Mouse (Mus musculus) spleen, adult 2 months (tissue): Measurements from ENCODE around the gene Kdm4d.

Source experiments
- CTCF ChIP-seq: fragments of 200-500 bp; IDR thresholded peaks from 2 replicates; pipeline ENCODE4 v1.5.1; 2011; ENCODE audit warnings: mild to moderate bottlenecking, inconsistent platforms; ENCODE audit not compliant: insufficient read depth, insufficient read length, insufficient replicate concordance; ENCODE audit errors: extremely low read depth
- POLR2A ChIP-seq: fragments of 200-500 bp; IDR thresholded peaks from 2 replicates; pipeline ENCODE4 v1.6.1; 2011; ENCODE audit warnings: low read depth, low read length, inconsistent platforms

- no peak for TF ChIP-seq POLR2A
- no peak for TF ChIP-seq CTCF
Measured at GRCm38 (mm10) chr9:14440347-14440746, 59.9 kb downstream of the Kdm4d start.
